Mouse (Mus musculus) G1E (cell line): ENCODE results near the gene Ccl11. TPM values are rescaled to one million over a fixed set of nuclear protein-coding genes. Genes with fewer than 3 reads are reported as not detected.

Experiments used
- ATAC-seq: 2 replicates; pipeline ENCODE4 v1.8.0; 2016; ENCODE audit warnings: mild to moderate bottlenecking; ENCODE audit not compliant: insufficient number of reproducible peaks, poor library complexity, low FRiP score, severe bottlenecking; ENCODE audit errors: extremely low read depth
- DNase-seq: peaks from one replicate; pipeline ENCODE4 v3.0.0; 2012; ENCODE audit warnings: low spot score
- H3K27me3 ChIP-seq: 2 replicates; pipeline ENCODE4 v1.6.1; 2012; ENCODE audit warnings: mild to moderate bottlenecking, low read length, inconsistent platforms; ENCODE audit not compliant: insufficient read depth
- H3K36me3 ChIP-seq: replicated peaks from 2 replicates; pipeline ENCODE3; 2012; ENCODE audit warnings: mild to moderate bottlenecking, inconsistent platforms
- H3K4me1 ChIP-seq: 2 replicates; pipeline ENCODE4 v1.6.1; 2012; ENCODE audit warnings: low read depth, low read length, inconsistent platforms, mixed read lengths; ENCODE audit not compliant: insufficient read depth
- H3K4me3 ChIP-seq: 2 replicates; pipeline ENCODE4 v1.5.1; 2012; ENCODE audit warnings: low read depth, mild to moderate bottlenecking, inconsistent platforms, low read length, moderate library complexity, mixed read lengths
- H3K9me3 ChIP-seq: replicated peaks from 2 replicates; pipeline ENCODE4 v1.6.1; 2012; ENCODE audit warnings: inconsistent platforms
- CTCF ChIP-seq: IDR thresholded peaks from 2 replicates; pipeline ENCODE4 v1.5.1; 2012; ENCODE audit warnings: low read depth, low read length, inconsistent platforms, mixed read lengths
- GATA1 ChIP-seq: IDR thresholded peaks from 2 replicates; pipeline ENCODE4 v1.6.1; 2012; ENCODE audit warnings: borderline replicate concordance, low read length, inconsistent platforms, mixed read lengths
- GATA2 ChIP-seq: IDR thresholded peaks from 2 replicates; pipeline ENCODE4 v1.6.1; 2012; ENCODE audit warnings: low read depth, low read length, inconsistent platforms, borderline replicate concordance
- POLR2AphosphoS5 ChIP-seq: IDR thresholded peaks from 2 replicates; pipeline ENCODE4 v1.6.1; 2012; ENCODE audit warnings: low read depth, low read length, inconsistent platforms; ENCODE audit not compliant: insufficient replicate concordance
- TAL1 ChIP-seq: conservative IDR thresholded peaks from 2 replicates; pipeline ENCODE4 v1.6.1; 2012; ENCODE audit warnings: low read depth, low read length, inconsistent platforms, mixed read lengths
- polyA plus RNA-seq: library from polyadenylated mRNA; stranded (reverse); fragments of >175 nt; gene quantifications from 2 replicates; pipeline ENCODE4 v1.2.3, GENCODE M21; 2012
- total RNA-seq, 2 experiments: library from RNA; stranded (forward) in 1 of 2; stranded (reverse) in 1 of 2; fragments of 200-1000 nt in 1 of 2; fragments of >200 nt in 1 of 2; fragmentation: Nextera tagmentation in 1 of 2; gene quantifications; 2 replicates each; pipeline ENCODE4 v1.2.3; 2014 to 2017

The Ccl11 gene
- total and polyA plus RNA-seq, 3 experiments = not detected

- H3K27me3 ChIP-seq = no peaks in the 10 kb centered on the region
- no peak for ATAC-seq
- H3K36me3 ChIP-seq = no peaks in the 10 kb centered on the region
- H3K4me3 ChIP-seq = no peak overlapping the region
- DNase-seq = no peak
- peaks cover 27% of the 10 kb centered on the region for H3K9me3 ChIP-seq
- H3K4me1 ChIP-seq = no peaks in the 10 kb centered on the region
- TF ChIP-seq POLR2AphosphoS5 = no peak
- no peak for TF ChIP-seq CTCF
- TF ChIP-seq TAL1 = no peak
- no peak for TF ChIP-seq GATA1
- no peak for TF ChIP-seq GATA2
These were observed 20.6 kb downstream of the Ccl11 start for GRCm38 (mm10) chr11:82078136-82078730.

GRCm38 (mm10) chr11:82080865-82081264 lies 23.2 kb downstream of the Ccl11 start:
- H3K36me3 ChIP-seq = no peaks in the 10 kb centered on the region
- H3K4me3 ChIP-seq = no peak overlapping the region
- H3K9me3 ChIP-seq = peaks cover 19% of the 10 kb centered on the region
- no peak for TF ChIP-seq CTCF
- TF ChIP-seq GATA1 = no peak
- no peak for TF ChIP-seq POLR2AphosphoS5
- TF ChIP-seq GATA2 = no peak
- TF ChIP-seq TAL1 = no peak
- DNase-seq (no peak), ATAC-seq (no peak)
- H3K27me3 ChIP-seq = no peaks in the 10 kb centered on the region
- H3K4me1 ChIP-seq = no peaks in the 10 kb centered on the region

DNA sequence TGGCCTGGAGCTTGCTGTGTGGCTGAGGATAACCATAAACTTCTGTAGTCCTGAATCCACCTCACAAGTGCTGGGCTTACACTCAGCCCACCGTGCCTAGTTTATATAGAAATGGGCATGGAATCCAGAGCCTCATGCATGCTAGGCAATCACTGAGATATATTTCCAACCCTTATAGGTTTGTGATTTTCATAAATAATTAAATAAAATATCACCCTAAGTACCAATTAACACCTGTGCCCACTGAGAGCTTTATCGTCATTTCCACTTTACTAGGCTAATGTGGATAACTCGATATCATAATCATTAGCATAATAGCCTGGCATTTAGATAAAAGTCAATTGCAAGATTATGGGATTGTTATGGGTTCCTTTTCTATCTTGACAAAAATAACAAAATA lies 26.7 kb downstream of the Ccl11 start:
- ATAC-seq (no peak), DNase-seq (no peak)
- H3K4me3 ChIP-seq = no peak overlapping the region
- TF ChIP-seq CTCF (no peak), POLR2AphosphoS5 (no peak), TAL1 (no peak)
- peaks cover 16% of the 10 kb centered on the region for H3K9me3 ChIP-seq
- H3K36me3 ChIP-seq = no peaks in the 10 kb centered on the region
- no peaks in the 10 kb centered on the region for H3K27me3 ChIP-seq
- no peaks in the 10 kb centered on the region for H3K4me1 ChIP-seq

DNA sequence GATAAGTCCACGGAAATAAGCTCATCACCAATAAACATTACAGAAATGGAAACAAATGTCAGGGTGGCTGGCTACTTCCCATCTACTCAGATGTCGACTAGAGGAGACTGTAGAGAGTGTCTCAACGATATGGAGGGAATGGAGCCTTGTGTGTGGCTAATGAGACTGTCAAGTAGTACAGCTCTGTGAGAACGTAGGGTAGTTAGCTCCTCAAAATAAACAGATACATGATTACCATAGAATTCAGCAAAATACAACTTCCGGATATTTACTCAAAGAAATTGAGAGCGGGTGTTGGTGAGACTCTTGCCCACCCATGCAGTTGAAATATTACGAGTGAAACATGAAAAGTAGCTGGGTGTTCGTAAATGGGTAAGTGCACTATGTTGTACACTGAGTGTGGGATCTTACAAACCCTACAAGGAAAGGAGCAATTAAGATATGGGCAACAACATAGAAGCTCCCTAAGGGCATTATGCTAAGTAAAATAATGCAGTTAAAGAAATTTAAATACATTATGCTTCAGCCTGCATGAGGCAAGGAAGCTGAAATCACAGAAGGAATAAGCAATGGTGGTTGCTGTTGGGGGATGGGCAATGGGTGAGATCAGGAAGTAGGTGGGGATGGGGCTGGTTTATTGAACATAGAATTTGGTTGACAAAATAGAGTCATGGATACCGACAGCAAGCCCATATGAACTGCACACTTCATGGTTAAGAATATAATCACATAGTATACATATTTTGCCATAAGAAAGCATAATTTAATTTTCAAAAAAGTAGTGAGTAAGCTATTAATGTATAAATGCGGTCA lies 42.1 kb downstream of the Ccl11 start:
- DNase-seq = no peak
- no peaks in the 10 kb centered on the region for H3K36me3 ChIP-seq
- H3K27me3 ChIP-seq = no peaks in the 10 kb centered on the region
- TF ChIP-seq GATA2 (no peak), GATA1 (no peak), CTCF (no peak), POLR2AphosphoS5 (no peak)
- H3K4me3 ChIP-seq = no peak overlapping the region
- ATAC-seq = no peak
- no peaks in the 10 kb centered on the region for H3K4me1 ChIP-seq
- peaks cover 20% of the 10 kb centered on the region for H3K9me3 ChIP-seq

GRCm38 (mm10) chr11:82101087-82101486 lies 43.5 kb downstream of the Ccl11 start:
- Histone ChIP-seq H3K36me3 (no peaks in the 10 kb centered on the region), H3K4me3 (no peak overlapping the region), H3K4me1 (no peaks in the 10 kb centered on the region), H3K27me3 (no peaks in the 10 kb centered on the region), H3K9me3 (peaks cover 18% of the 10 kb centered on the region)
- TF ChIP-seq POLR2AphosphoS5 (no peak), CTCF (no peak), GATA2 (no peak), TAL1 (no peak), GATA1 (no peak)
- DNase-seq (no peak), ATAC-seq (no peak)

DNA sequence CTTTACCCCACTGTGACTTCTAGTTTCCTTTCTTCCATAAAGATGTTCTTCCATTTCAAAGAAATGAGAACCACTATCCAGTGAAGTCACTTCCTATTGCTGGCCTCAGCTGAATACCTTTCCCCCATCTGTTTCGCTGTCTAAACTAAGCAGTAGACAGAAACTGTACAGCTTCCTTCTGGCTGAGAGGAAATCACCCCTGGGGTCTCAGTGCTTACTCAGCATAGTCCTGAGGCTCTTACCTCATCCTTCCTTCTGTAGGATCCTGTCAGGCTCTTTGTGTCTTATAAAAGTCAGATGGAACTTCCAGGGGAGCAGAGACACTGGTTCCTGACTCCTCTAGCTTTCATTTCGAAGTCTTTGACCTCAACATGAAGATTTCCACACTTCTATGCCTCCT lies 43.9 kb downstream of the Ccl11 start, which contains the start of gene Ccl12:
Gene Ccl12, plus strand, starts transcription at position 317 of the 400 bp plus-strand sequence.
- no peak within 1 kb of the TSS for H3K4me3 ChIP-seq
- H3K4me1 ChIP-seq = no peaks in the 10 kb centered on the region
- no peaks in the 10 kb centered on the region for H3K27me3 ChIP-seq
- TF ChIP-seq TAL1 = no peak
- ATAC-seq (no peak), DNase-seq (no peak)
- peaks cover 21% of the 10 kb centered on the region for H3K9me3 ChIP-seq
- no peaks in the 10 kb centered on the region for H3K36me3 ChIP-seq

DNA sequence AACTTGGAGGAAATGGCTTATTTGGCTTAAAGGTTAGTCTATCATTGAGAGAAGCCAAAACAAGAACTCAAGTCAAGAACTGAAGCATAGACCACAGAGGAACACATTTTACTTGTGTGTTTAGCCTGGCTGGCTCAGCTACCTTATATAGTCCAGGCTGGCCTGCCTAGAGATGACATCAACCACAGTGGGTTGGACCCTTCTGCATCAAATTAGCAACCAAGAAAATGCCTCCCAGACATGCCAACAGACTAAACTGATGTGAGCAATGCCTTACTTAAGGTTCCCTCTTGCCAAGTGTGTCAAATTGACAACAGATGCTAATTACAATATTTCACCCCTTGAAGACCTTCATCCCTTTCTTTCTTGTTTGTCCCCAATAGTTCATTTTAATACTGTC lies 52.0 kb downstream of the Ccl11 start:
- Histone ChIP-seq H3K36me3 (no peaks in the 10 kb centered on the region), H3K4me3 (no peak overlapping the region), H3K4me1 (no peaks in the 10 kb centered on the region), H3K27me3 (no peaks in the 10 kb centered on the region), H3K9me3 (peaks cover 20% of the 10 kb centered on the region)
- TF ChIP-seq TAL1 (no peak), GATA2 (no peak), POLR2AphosphoS5 (no peak), CTCF (no peak), GATA1 (no peak)
- DNase-seq (no peak), ATAC-seq (no peak)
